Mouse (Mus musculus): ENCODE data around the gene Dip2b.

Dip2b gene

DNA sequence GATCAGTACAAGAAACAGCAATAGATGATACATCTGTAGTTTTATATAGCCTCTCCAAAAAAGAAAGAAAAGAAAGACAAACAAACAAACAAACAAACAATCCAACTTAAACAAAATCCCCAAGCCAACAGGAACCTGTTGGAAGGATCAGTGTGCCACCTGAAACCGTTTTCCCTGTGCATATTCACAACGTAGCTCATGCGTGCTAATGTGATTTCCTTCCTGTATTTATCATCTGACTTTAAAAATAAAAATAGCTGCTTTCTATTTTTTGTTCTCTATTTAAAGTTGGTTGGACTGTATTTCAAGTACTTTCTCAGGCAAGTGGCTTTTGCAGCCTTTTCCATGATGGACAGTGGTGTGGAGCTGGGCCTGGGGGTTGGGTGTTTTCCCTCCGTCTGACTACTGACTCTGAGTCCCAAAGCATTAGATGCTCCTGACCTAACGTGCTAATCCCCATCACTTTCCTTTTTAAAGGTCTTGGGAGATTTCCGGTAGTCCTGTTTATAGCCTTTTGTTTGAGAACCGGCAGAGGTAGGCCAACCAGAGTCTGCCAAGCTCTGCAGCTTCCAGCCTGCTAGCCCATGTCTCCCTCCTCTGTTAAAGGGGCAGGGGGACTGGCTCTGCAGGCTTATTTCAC is 90.8 kb downstream of the Dip2b start:
- DNase-seq (ENCODE audit: low read depth): no peak

DNA sequence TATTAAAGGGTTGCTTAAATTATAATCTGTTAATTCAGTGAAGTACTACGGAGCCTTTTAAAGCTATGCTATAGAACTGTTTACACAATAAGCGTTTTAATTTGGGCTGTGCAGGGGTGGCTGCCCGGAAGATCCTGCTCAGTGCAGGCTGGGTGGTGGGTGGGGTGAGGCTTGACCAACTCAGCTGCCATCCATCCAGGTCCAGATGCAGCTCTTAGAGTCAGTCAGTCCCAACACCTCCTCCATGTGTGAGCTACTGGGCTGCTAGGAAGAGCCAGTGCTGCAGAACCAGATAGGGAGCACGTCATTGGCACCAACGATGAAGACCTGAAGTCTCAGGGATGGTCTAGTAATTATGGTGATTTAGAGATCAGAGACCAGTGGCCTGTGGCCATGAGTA is 101.2 kb downstream of the Dip2b start:
- DNase-seq (ENCODE audit: low read depth): no peak

DNA sequence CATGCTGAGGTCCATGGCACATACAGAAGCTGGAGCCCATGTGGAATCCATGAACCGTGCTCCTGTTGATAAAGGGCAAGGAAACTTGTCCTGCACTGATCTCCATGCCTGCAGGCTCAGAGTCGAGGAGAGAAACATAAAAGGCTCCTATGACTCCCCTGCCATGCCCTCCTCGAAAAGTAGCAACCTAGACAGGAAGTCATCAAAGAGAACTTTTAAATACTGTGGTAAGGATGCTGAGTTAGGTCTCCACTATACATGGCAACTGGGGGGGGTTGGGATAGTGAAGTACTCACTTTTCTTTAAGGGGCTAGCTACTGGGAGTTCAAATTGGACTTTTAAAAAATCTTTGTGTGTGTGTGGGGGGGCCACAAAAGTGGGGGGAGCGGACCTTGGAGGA is 102.0 kb downstream of the Dip2b start:
- DNase-seq (ENCODE audit: low read depth): no peak

DNA sequence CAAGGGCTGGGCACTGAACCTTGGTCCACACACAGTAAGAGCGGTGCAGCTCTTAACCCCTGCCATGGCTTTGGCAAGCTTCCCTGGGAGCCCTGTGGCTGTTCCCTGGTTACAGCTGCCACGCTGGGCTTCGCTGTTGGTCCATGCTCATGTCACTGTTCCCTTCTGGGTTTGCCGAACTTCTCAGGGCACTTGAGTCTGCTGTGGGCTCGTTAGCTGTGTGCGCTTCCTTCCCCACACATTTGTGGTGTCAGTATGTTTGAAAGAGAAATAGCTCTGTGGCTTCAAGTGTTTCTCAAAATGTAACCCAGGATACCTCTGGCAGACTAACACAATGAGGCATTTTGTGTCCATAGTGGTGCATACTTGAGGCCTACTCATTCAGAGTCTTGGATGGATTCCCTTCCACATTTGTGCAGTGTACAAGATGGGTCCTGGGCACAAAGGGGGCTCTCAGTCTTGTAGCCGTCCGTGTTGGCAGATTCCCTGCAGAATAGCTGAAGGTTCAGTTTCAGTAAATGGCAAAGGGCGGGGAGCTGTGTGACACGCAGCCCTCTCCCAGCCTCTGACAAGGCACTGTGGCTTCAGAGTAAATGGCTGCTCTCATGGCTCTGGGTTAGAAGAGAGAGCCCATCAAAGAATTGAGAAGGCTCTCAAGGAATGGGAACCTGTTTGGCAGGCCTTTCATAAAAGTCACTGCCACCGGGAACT is 104.8 kb downstream of the Dip2b start:
- DNase-seq (ENCODE audit: low read depth): no peak

DNA sequence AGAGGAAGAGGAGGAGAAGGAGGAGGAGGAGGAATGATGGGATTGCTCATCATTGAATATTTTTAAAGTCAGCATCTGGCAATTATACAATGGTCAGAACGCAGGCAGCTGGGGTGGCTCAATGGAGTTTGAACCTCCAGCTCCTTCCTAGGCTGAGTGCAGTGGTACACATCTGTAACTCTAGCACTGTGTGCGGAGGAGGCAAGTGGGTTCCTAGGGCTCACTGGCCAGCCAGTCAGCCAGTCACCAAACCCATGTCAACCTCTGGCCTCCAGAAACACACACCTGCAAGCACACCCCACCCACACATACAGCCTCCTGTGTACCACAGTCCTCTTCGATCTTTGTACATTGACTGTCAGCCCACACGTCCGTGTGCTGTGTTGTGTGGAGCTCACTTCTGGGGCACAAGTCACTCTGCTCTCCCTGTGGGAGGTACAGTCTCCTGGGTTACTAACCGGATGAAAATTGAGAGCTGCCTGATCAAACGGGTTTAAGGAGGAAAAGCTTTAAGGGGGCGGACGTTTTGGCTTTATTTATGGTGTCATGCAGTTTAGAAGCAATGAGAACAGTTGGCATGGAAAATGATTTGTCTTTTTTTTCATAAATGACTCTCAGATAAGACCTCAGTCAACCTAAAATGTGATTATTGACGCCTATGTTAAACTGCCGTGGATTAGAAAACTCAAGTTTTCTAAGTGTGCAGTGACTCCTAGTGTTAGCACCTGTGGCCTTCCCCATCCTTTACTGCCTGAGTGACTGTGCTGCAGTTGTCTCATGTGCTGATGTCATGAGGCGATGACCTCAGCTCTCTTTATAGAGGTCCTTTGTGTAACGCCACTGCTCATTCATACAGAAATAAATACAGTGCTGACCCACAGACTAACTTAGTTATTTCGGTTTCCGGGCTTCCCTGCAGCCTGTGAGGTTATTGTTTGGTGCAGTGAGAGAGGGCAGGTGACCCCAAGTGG is 106.7 kb downstream of the Dip2b start:
- no peak for DNase-seq (ENCODE audit: low read depth)

DNA sequence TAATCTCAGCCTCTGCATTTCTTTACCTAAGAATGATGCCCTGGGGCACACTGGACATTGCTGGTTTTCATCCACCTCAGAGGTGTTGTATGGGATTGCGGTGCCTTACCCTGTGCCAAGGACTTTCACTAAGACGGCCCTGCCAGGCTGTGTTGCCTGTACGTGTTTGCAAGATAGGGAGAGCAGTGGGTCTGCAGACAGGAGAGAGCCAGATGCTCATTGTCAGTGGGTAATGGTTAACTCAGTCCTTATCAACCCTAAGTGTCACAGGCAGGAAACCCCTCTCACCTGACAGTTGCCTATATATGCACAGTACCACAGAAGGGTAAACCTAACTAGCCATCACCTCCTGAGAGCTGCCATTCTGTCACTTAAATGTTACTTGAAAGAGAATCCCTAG is 107.5 kb downstream of the Dip2b start:
- DNase-seq (ENCODE audit: low read depth): no peak

DNA sequence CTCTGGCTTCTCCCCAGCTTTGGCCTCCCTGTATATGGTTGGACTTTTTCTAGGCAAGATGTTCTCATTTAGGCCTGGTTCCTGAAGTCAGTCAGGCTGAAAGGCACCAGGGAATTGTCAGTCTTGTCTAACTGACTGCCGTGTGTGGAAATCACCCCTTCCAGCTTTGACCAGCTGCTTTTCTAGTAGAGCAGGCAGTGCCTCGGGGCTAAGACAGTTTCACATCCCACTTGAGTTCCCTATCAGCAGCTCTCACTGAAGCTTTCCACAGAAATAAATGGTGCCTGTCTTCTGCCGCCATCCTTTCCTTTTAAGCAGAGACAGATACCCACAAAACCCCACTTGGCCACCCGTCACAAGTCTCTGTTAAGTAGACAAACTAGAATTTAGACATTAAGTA is 112.1 kb downstream of the Dip2b start:
- no peak for DNase-seq (ENCODE audit: low read depth)

DNA sequence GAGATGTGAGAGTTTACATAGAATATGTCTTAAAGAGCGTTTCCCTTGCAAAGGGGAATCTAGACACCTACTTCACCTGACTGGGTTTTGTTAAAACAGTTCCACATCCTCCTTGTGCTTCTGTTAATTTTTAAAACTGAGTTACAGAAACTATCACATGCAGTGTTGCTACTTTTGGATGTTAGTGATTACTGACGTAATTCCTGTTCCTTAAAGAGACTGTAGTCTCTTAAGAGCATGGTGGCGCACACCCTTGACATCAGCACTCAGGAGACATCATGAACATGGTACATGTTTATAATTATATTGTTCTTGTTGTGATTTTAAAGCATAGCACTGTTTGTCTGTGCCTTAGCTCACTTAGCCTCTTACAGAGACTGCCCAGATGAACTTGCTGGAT is 113.9 kb downstream of the Dip2b start:
- no peak for DNase-seq (ENCODE audit: low read depth)

DNA sequence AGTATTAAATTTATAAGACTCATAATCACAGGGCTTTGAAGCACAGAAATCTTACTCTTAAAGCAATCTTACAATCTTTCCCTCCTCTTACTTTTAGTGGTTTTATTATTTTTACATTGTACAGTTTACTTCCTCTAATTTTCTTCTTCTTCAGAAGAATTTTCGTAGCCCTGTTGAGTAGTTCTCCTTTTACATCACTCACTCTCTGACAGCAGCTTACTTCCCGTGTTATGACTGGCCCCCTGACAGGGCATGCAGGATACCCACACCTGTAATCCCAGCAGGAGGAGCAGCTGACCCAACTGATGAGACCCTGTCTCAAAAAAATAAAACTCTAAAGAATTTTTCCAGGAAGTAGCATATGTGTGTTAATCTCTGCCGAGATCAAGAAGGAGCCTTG is 114.6 kb downstream of the Dip2b start:
- peak; percentile 14 for DNase-seq (ENCODE audit: low read depth)

DNA sequence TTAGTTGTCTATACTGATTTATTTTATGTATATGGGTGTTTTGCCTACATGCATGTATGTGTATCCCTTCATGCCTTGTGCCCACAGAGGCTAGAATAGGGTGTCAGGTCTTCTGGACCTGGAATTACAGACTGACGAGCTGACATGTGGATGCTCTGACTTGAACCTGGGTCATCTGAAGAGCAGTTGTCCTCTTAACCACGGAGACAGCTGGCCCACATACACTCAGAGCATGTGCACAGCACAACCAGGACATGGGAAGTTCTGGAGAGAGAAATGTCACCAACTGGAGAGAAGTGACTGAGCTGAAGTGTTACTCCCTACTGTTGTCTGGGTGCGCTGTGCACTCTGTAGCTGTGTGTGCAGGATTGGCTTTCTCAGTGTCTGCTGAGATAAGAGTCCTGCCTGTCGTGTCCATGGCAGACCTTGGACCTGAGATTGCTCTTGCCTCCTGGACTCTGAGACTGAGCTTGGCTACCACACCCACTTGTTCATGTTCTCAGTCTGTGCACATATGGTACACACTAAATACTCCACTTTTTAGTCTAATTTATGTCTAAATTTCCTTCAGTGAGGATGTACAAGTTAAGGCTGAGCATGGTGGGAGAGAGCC is 117.7 kb downstream of the Dip2b start:
- DNase-seq (ENCODE audit: low read depth): no peak

DNA sequence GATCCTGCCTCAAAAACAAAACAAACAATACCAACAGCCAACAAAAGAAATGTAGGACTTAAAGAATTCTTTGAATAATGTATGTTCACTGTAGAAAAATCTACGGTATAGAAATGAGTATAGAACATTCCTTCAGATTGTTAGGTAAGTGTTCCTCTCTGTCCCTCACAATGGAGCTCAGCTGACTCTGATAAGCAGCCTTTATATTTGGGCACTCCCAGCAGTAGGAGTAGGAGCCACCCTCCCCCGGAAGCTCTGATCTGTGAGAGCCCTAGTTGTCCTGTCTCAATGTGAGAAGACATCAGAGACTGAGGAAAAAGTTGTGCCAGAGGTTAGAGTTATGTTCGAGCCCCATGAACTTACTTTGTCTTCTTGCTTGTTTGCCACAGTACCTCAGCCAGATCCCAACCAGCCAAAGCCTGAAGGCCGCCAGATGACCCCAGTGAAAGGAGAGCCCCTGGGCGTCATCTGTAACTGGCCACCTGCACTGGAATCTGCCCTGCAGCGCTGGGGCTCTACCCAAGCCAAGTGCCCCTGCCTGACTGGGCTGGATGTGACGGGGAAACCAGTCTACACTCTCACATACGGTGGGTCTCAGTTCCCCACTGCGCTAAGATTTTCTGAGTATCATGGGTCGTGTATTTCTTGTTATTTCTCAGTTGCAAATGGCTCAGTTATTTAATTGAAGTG is 118.5 kb downstream of the Dip2b start:
- DNase-seq (ENCODE audit: low read depth): no peak

DNA sequence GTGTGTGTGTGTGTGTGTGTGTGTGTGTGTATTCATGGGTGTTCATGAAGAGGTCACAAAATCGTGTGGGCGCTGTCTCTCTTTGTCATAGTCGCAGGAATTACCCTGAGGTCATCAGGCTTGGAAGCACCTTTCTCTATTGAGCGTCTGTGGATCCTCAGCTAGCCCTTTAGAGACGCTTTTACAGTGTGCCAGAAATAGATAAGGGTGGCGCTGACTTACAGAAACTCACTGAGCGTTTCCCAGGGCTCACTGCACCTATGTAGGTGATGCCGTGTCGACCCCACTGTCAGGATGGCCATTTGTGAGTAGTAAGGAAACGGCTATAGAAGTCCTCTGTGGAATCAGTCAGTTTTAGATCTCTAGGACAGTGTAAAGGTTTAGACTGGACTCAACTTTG is 120.5 kb downstream of the Dip2b start:
- DNase-seq (ENCODE audit: low read depth): no peak

DNA sequence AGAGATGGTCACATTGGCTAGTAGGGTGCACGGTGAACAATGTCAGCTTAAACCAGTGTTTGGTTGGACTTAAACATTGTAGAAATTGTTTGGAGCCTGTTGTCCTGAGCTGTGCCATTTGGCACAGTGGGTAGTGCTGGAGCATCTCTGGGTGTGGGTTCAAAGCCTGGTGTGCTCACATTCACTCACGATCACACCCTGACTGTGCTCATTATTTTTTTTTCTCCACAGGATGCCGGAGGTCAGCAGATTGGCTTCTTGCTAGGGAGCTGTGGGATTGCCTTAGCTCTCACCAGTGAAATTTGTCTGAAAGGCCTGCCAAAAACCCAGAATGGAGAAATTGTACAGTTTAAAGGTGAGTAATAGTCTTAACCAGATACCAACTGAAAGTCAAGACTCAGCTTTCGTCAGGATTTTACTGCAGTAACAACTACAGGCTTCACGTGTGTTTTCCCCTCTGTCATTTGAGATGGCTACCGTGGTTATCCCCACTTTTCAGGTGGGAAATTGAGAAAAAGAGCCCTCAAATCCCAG is 123.3 kb downstream of the Dip2b start:
- no peak for DNase-seq (ENCODE audit: low read depth)

DNA sequence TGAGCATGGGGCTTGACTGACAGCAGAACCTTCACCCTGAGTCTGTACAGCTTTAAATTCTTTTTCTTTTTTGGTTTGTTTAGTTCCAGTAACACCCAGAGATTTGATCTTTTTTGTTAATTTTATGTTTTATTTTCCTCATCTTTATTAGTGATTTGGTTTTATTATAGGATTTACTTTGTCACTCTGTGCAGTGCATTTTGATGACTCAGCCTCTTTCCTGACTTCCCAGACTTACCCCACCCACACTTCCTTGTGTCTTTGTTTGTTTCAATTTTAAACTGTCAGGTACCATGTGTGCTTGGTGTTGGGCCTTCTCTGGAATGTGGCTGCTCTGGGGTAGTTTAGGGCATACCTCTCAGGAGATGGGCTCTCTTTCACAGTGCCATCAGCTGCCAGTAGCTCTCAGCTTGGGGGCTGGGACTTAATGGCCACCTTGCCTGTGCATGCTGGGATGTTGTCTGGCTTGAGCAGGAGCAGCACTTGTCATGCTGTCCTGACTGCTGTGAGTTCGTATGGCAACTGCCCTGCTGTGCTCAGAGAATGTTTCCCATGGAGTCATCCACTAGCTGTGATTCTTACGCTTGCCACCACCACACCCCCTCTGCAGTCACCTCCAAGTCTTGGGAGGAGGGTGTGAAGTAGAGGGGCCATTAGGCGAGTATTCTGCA is 125.1 kb downstream of the Dip2b start:
- no peak for DNase-seq (ENCODE audit: low read depth)

DNA sequence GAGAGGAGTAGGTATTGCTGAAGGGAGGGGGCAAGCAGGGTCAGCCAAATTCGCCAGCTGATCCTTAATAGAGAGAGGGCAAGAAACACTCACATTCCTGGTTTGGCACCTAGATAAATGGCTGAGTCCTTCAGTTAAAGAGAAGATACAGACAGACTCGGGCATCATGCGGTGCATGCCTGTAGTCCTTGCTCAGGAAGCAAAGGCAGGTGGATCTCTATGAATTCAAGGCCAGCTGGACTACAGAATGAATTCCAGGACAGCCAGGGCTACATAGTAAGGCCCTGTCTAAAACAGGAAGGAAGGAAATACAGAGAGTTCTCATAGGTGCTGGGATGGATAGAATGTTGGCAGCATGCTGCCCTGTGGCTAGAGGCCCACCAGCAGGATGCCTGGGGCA is 128.0 kb downstream of the Dip2b start:
- DNase-seq (ENCODE audit: low read depth): no peak

DNA sequence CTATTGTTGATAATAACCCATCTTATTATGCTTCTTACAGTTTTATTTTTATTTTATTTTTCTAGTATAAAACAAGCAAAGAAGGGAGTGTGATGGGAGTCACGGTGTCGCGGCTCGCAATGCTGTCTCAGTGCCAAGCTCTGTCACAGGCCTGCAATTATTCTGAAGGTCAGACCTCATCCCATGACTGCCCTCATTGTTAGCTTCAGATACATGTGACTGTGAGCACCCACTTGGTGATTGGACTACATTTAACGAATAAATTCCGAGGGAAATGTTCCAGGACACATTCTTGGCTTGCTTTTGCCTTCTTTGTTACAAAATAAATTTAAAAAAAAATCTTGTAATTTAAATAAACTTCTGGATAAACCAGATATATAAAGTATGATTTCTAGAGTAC is 129.3 kb downstream of the Dip2b start:
- DNase-seq (ENCODE audit: low read depth): no peak

DNA sequence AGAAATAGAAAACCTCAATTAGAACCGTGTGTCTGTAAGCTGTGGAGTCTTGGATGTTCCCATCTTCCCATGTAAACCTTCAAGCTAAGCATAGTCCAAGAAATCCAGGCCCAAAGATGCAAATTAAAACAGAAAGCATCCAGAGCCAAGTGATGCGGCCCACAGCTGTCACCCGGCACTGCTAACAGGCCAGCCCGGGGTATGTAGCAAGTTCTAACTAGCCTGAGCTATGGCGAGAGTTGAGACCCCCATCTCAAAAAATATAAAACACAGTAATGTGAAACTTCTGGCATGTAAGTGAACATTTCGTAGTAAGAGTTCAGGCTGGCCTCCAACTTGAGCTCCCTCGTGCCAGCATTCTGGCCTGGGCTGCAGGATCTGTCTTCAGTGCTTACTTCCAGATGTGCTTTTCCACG is 129.7 kb downstream of the Dip2b start:
- no peak for DNase-seq (ENCODE audit: low read depth)

DNA sequence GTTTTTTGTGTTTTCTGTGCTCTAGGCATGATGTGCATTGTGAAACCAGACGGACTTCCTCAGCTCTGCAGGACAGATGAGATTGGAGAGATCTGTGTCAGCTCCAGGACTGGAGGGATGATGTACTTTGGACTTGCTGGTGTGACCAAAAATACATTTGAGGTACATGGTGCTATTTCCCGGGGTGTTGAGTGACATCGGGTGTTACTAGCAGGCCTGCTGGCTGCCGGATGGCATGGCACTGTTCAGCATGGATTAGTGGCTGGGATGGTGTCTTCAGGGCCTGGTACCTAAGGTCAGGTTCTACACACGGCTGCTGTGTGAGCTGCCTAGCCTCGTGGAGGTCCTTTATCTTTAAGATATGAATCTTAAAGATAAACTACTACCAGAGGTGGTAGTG is 136.7 kb downstream of the Dip2b start:
- no peak for DNase-seq (ENCODE audit: low read depth)

DNA sequence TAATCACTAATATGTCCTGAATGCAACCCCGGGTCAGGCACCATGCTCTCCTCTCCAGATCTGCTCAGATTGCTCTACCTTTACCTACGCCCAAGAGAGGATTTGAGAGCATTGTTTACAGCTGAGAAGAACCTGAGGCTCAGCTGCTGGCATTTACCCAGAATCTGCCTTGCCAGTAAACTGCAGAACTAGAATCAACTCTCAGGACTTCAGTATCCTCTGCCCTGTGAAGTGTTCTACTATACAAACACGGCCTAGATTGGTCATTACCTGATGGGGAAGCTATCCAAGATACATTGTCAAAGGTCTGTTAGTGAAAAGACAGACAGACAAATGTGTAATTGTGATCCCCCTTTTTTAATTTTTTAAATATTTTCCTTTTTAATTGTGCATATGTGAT is 138.7 kb downstream of the Dip2b start:
- no peak for DNase-seq (ENCODE audit: low read depth)

DNA sequence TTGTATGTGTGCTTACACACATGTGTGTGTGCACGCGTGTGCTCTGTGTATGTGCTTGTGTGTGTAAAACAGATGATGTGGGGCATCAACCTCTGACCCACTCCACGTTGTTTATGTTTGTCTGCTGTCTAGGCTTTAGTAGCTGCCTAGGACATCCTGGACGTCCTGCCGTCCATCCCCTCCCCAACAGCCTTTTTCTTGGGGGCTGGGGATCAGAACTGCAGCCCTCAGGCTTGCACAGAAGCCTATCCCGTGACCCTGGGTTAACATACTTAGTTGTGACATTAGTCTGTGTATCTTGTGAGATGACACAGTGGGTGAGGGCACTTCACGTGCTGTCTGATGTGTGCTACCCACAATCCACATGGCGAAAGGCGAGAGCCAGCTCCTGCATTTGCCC is 139.1 kb downstream of the Dip2b start:
- no peak for DNase-seq (ENCODE audit: low read depth)

DNA sequence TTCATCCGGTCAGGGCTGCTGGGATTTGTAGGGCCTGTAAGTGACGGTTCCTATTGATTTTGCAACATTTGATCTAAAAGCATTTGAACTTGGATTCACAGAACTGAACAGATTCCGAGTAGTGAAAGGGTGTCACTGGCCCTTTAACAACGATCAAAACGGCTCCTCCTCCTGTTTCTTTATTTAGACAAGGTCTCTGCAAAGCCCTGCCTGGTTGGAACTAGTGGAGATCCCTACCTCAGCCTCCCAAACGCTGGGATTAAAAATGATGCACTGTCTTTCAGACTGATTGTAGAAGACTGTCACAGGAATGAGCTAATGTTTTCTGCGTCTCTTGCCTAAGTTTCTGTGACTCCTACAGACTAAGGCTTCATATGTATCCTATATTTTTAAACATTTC is 140.0 kb downstream of the Dip2b start:
- no peak for DNase-seq (ENCODE audit: low read depth)
